Mouse (Mus musculus): ENCODE measurements around the gene Nuak1.

Nuak1 gene

GRCm38 (mm10) chr10:84381276-84381798 is 59.1 kb downstream of the Nuak1 start:
- peak; percentile 66 for DNase-seq (ENCODE audit: low spot score)

GRCm38 (mm10) chr10:84379366-84379765 is 61.0 kb downstream of the Nuak1 start:
- no peak for DNase-seq (ENCODE audit: low spot score)

GRCm38 (mm10) chr10:84377956-84378355 is 62.4 kb downstream of the Nuak1 start:
- DNase-seq (ENCODE audit: low spot score), result peak; percentile 2

- peak; percentile 4 for DNase-seq (ENCODE audit: low spot score)
Observed at GRCm38 (mm10) chr10:84376346-84376745, 64.1 kb downstream of the Nuak1 start.

GRCm38 (mm10) chr10:84374996-84375395 is 65.4 kb downstream of the Nuak1 start:
- DNase-seq (ENCODE audit: low spot score), result no peak

GRCm38 (mm10) chr10:84373476-84373875 is 66.9 kb downstream of the Nuak1 start:
- DNase-seq (ENCODE audit: low spot score), result no peak

- DNase-seq (ENCODE audit: low spot score), result no peak
Observed at GRCm38 (mm10) chr10:84372161-84373095, 68.0 kb downstream of the Nuak1 start.

GRCm38 (mm10) chr10:84371681-84372160 is 68.7 kb downstream of the Nuak1 start:
- DNase-seq (ENCODE audit: low spot score), result no peak

GRCm38 (mm10) chr10:84371230-84371629 is 69.2 kb downstream of the Nuak1 start:
- DNase-seq (ENCODE audit: low spot score), result no peak

- DNase-seq (ENCODE audit: low spot score), result no peak
Observed at GRCm38 (mm10) chr10:84369646-84370314, 70.6 kb downstream of the Nuak1 start.

GRCm38 (mm10) chr10:84368185-84368584 is 72.2 kb downstream of the Nuak1 start:
- DNase-seq (ENCODE audit: low spot score), result no peak

- DNase-seq (ENCODE audit: low spot score), result no peak
Observed at GRCm38 (mm10) chr10:84365166-84365865, 75.1 kb downstream of the Nuak1 start.

- DNase-seq (ENCODE audit: low spot score), result no peak
Observed at GRCm38 (mm10) chr10:84363833-84364232, 76.6 kb downstream of the Nuak1 start.

GRCm38 (mm10) chr10:84360953-84361352 is 79.4 kb downstream of the Nuak1 start:
- DNase-seq (ENCODE audit: low spot score), result no peak

GRCm38 (mm10) chr10:84360391-84360790 is 80.0 kb downstream of the Nuak1 start:
- no peak for DNase-seq (ENCODE audit: low spot score)

- no peak for DNase-seq (ENCODE audit: low spot score)
Observed at GRCm38 (mm10) chr10:84358738-84359120, 81.7 kb downstream of the Nuak1 start.

GRCm38 (mm10) chr10:84357997-84358737 is 82.2 kb downstream of the Nuak1 start:
- peak; percentile 91 for DNase-seq (ENCODE audit: low spot score)

- no peak for DNase-seq (ENCODE audit: low spot score)
Observed at GRCm38 (mm10) chr10:84357593-84357992, 82.8 kb downstream of the Nuak1 start.

- no peak for DNase-seq (ENCODE audit: low spot score)
Observed at GRCm38 (mm10) chr10:84354323-84354722, 86.1 kb downstream of the Nuak1 start.

- no peak for DNase-seq (ENCODE audit: low spot score)
Observed at GRCm38 (mm10) chr10:84345730-84346129, 94.7 kb downstream of the Nuak1 start.

- no peak for DNase-seq (ENCODE audit: low spot score)
Observed at GRCm38 (mm10) chr10:84343536-84343935, 96.9 kb downstream of the Nuak1 start.
